Mouse (Mus musculus): Measurements from ENCODE around the gene Ift22.

DNA sequence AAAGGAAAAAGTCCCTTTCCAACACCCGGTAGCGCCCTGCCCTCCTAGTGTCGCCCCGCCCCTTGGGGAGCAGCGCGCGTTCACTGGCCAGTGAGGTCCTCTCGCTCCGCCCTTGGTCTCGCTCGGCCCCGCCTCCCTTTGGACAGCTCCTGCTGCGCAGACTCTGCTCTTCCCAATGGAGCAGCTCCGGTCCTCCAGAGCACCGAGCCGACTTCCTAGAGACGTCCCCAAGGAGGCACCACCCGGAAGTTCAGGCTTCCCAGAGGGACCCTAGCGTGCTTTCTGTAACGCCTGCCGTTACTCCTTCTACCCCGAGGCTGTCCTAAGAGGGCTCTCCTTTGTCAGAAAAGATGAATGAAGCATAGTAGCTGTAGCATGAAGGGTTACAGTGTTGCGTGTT is 45.1 kb downstream of the Ift22 start, which contains the start of gene Fis1:
- no peak for TF ChIP-seq CTCF (IDR thresholded peaks at IDR 0.05; ENCODE audit: control insufficient read depth, insufficient read depth, insufficient read length)
- peak; percentile 56 for TF ChIP-seq MAX (IDR thresholded peaks at IDR 0.05)

Measured in C2C12 (cell line).